Mouse (Mus musculus): Measurements from ENCODE around the gene Parp11. TPM values are rescaled to one million over a fixed set of nuclear protein-coding genes. Genes with fewer than 3 reads are reported as not detected.

Parp11 gene
- 1 to 10 TPM; 2.4 to 3.0 TPM for total RNA-seq (2021)
- long read RNA-seq, experiment 1, partial matches to known transcripts, result 0 of 5 reads
- long read RNA-seq, experiment 1, other reads (novel, unspliced or antisense), result 3 of 5 reads
- long read RNA-seq, experiment 2, partial matches to known transcripts, result 0 of 3 reads
- long read RNA-seq, experiment 2, other reads (novel, unspliced or antisense), result 2 of 3 reads

- DNase-seq (ENCODE audit: low spot score), result peak; percentile 62
These were observed at the start of gene Parp11 for GRCm38 (mm10) chr6:127446436-127446890. Gene Parp11, plus strand, starts transcription at chr6:127446840.

GRCm38 (mm10) chr6:127398073-127398472 lies 48.6 kb upstream of the Parp11 start:
- no peak for DNase-seq (ENCODE audit: low spot score)

- no peak for DNase-seq (ENCODE audit: low spot score)
These were observed 45.2 kb upstream of the Parp11 start for GRCm38 (mm10) chr6:127401419-127401818.

- DNase-seq (ENCODE audit: low spot score), result no peak
These were observed 42.4 kb upstream of the Parp11 start for GRCm38 (mm10) chr6:127404070-127404810.

GRCm38 (mm10) chr6:127405682-127406081 lies 41.0 kb upstream of the Parp11 start:
- DNase-seq (ENCODE audit: low spot score), result no peak

GRCm38 (mm10) chr6:127407742-127408141 lies 38.9 kb upstream of the Parp11 start:
- no peak for DNase-seq (ENCODE audit: low spot score)

GRCm38 (mm10) chr6:127417525-127418184 lies 29.0 kb upstream of the Parp11 start:
- DNase-seq (ENCODE audit: low spot score), result no peak

- DNase-seq (ENCODE audit: low spot score), result no peak
These were observed 28.3 kb upstream of the Parp11 start for GRCm38 (mm10) chr6:127418322-127418721.

- DNase-seq (ENCODE audit: low spot score), result no peak
These were observed 26.5 kb upstream of the Parp11 start for GRCm38 (mm10) chr6:127420115-127420514.

- DNase-seq (ENCODE audit: low spot score), result no peak
These were observed 21.5 kb upstream of the Parp11 start for GRCm38 (mm10) chr6:127425095-127425494.

GRCm38 (mm10) chr6:127430716-127431115 lies 15.9 kb upstream of the Parp11 start:
- DNase-seq (ENCODE audit: low spot score), result no peak

GRCm38 (mm10) chr6:127431196-127431766 lies 15.4 kb upstream of the Parp11 start:
- no peak for DNase-seq (ENCODE audit: low spot score)

GRCm38 (mm10) chr6:127433886-127434647 lies 12.6 kb upstream of the Parp11 start:
- DNase-seq (ENCODE audit: low spot score), result no peak

GRCm38 (mm10) chr6:127434648-127434984 lies 12.0 kb upstream of the Parp11 start:
- no peak for DNase-seq (ENCODE audit: low spot score)

GRCm38 (mm10) chr6:127439063-127439462 lies 7.6 kb upstream of the Parp11 start:
- DNase-seq (ENCODE audit: low spot score), result no peak

- DNase-seq (ENCODE audit: low spot score), result no peak
These were observed 7.0 kb upstream of the Parp11 start for GRCm38 (mm10) chr6:127439540-127440195.

- no peak for DNase-seq (ENCODE audit: low spot score)
These were observed 6.1 kb upstream of the Parp11 start for GRCm38 (mm10) chr6:127440416-127441104.

GRCm38 (mm10) chr6:127442584-127442983 lies 4.1 kb upstream of the Parp11 start:
- DNase-seq (ENCODE audit: low spot score), result no peak

- DNase-seq (ENCODE audit: low spot score), result no peak
These were observed 2.7 kb upstream of the Parp11 start for GRCm38 (mm10) chr6:127443910-127444309.

GRCm38 (mm10) chr6:127444466-127444865 lies 2.2 kb upstream of the Parp11 start:
- DNase-seq (ENCODE audit: low spot score), result no peak

Measured in gastrocnemius, adult 18-20 months (tissue).